Mouse (Mus musculus): ENCODE data around the gene Mark1. TPM values are rescaled to one million over a fixed set of nuclear protein-coding genes. Genes with fewer than 3 reads are reported as not detected.

Mark1 gene
- polyA plus RNA-seq, 2 experiments from 2014 or later = not detected

- ATAC-seq = no peak
Observed at GRCm38 (mm10) chr1:184961853-184962252, 37.5 kb downstream of the Mark1 start.

GRCm38 (mm10) chr1:184958818-184959217 lies 40.6 kb downstream of the Mark1 start:
- no peak for ATAC-seq

- no peak for ATAC-seq
Observed at GRCm38 (mm10) chr1:184958388-184958787, 41.0 kb downstream of the Mark1 start.

GRCm38 (mm10) chr1:184951758-184952157 lies 47.6 kb downstream of the Mark1 start:
- no peak for ATAC-seq

- no peak for ATAC-seq
Observed at GRCm38 (mm10) chr1:184951057-184951456, 48.3 kb downstream of the Mark1 start.

GRCm38 (mm10) chr1:184938106-184938505 lies 61.3 kb downstream of the Mark1 start:
- ATAC-seq = no peak

- ATAC-seq = no peak
Observed at GRCm38 (mm10) chr1:184935980-184936379, 63.4 kb downstream of the Mark1 start.

- no peak for ATAC-seq
Observed at GRCm38 (mm10) chr1:184935490-184935889, 63.9 kb downstream of the Mark1 start.

GRCm38 (mm10) chr1:184931097-184931496 lies 68.3 kb downstream of the Mark1 start:
- ATAC-seq = no peak

GRCm38 (mm10) chr1:184928382-184928781 lies 71.0 kb downstream of the Mark1 start:
- no peak for ATAC-seq

- ATAC-seq = no peak
Observed at GRCm38 (mm10) chr1:184927911-184928310, 71.5 kb downstream of the Mark1 start.

- ATAC-seq = no peak
Observed at GRCm38 (mm10) chr1:184922824-184923223, 76.5 kb downstream of the Mark1 start.

- ATAC-seq = no peak
Observed at GRCm38 (mm10) chr1:184920057-184920456, 79.3 kb downstream of the Mark1 start.

- ATAC-seq = no peak
Observed at GRCm38 (mm10) chr1:184918227-184918888, 81.0 kb downstream of the Mark1 start.

- no peak for ATAC-seq
Observed at GRCm38 (mm10) chr1:184912336-184912735, 87.0 kb downstream of the Mark1 start.

GRCm38 (mm10) chr1:184911861-184912260 lies 87.5 kb downstream of the Mark1 start:
- ATAC-seq = no peak

- no peak for ATAC-seq
Observed at GRCm38 (mm10) chr1:184908558-184908957, 90.8 kb downstream of the Mark1 start.

- ATAC-seq = no peak
Observed at GRCm38 (mm10) chr1:184905904-184906745, 93.2 kb downstream of the Mark1 start.

GRCm38 (mm10) chr1:184905371-184905770 lies 94.0 kb downstream of the Mark1 start:
- no peak for ATAC-seq

GRCm38 (mm10) chr1:184903697-184904096 lies 95.7 kb downstream of the Mark1 start:
- no peak for ATAC-seq

- ATAC-seq = no peak
Observed at GRCm38 (mm10) chr1:184902886-184903285, 96.5 kb downstream of the Mark1 start.

- ATAC-seq = no peak
Observed at GRCm38 (mm10) chr1:184897350-184897749, 102.0 kb downstream of the Mark1 start.

- no peak for ATAC-seq
Observed at GRCm38 (mm10) chr1:184891998-184892397, 107.4 kb downstream of the Mark1 start.

- ATAC-seq = no peak
Observed at GRCm38 (mm10) chr1:184889454-184889853, 109.9 kb downstream of the Mark1 start.

All from CD4-positive, CD25-positive, alpha-beta regulatory T cell, adult 4 months (primary cell).